Mouse (Mus musculus) embryonic facial prominence, embryonic 15.5 days (tissue): Measurements from ENCODE around the gene Traf4. TPM values are rescaled to one million over a fixed set of nuclear protein-coding genes. Genes with fewer than 3 reads are reported as not detected.

Experiments
- ATAC-seq: fragments of 200-750 bp; cut with Nextera tagmentation; 2 replicates; pipeline ENCODE4 v1.8.0; 2017; ENCODE audit warnings: low read depth, moderate TSS enrichment; ENCODE audit not compliant: insufficient number of reproducible peaks, low FRiP score, low TSS enrichment
- H3K27ac ChIP-seq: fragments of 300-500 bp; sonication (generic); replicated peaks from 2 replicates; pipeline ENCODE4 v1.5.1; 2015; ENCODE audit warnings: mild to moderate bottlenecking, inconsistent platforms
- H3K27me3 ChIP-seq: fragments of 300-500 bp; sonication (generic); 2 replicates; pipeline ENCODE4 v1.6.1; 2015; ENCODE audit warnings: inconsistent platforms
- H3K36me3 ChIP-seq: fragments of 300-500 bp; sonication (generic); 2 replicates; pipeline ENCODE4 v1.6.1; 2015; ENCODE audit warnings: mild to moderate bottlenecking, inconsistent platforms
- H3K4me1 ChIP-seq: fragments of 300-500 bp; sonication (generic); 2 replicates; pipeline ENCODE4 v1.6.1; 2015; ENCODE audit warnings: inconsistent platforms
- H3K4me2 ChIP-seq: fragments of 300-500 bp; sonication (generic); replicated peaks from 2 replicates; pipeline ENCODE4 v1.6.1; 2015; ENCODE audit warnings: mild to moderate bottlenecking, inconsistent platforms
- H3K4me3 ChIP-seq: fragments of 300-500 bp; sonication (generic); replicated peaks from 2 replicates; pipeline ENCODE4 v1.5.1; 2015; ENCODE audit warnings: mild to moderate bottlenecking, inconsistent platforms
- H3K9ac ChIP-seq: fragments of 300-500 bp; sonication (generic); 2 replicates; pipeline ENCODE4 v1.6.1; 2015; ENCODE audit warnings: inconsistent platforms
- H3K9me3 ChIP-seq: fragments of 300-500 bp; sonication (generic); replicated peaks from 2 replicates; pipeline ENCODE4 v1.6.1; 2016; ENCODE audit warnings: inconsistent platforms
- WGBS: fragments of 180-500 bp; shearing (Covaris S2); methylation state at CpG from one replicate; pipeline ENCODE4 v1.1.7; 2015; 5-methylcytosine and 5-hydroxymethylcytosine counted together
- polyA plus RNA-seq: library from polyadenylated mRNA; unstranded; fragments of >200 nt; fragmentation: Nextera tagmentation; extraction: Ambion mirVana; gene quantifications from 2 replicates; pipeline ENCODE4 v1.2.1, GENCODE M21; 2015

The Traf4 gene
- polyA plus RNA-seq, 1 experiment from 2014 or later, result 89.3 TPM

- H3K27ac ChIP-seq, result no peak overlapping the region
- H3K9me3 ChIP-seq, result no peaks in the 10 kb centered on the region
- H3K27me3 ChIP-seq, result no peaks in the 10 kb centered on the region
- H3K4me1 ChIP-seq, result no peaks in the 10 kb centered on the region
- H3K36me3 ChIP-seq, result no peaks in the 10 kb centered on the region
- no peak overlapping the region for H3K4me3 ChIP-seq
- H3K4me2 ChIP-seq, result no peak overlapping the region
- H3K9ac ChIP-seq, result no peak overlapping the region
- WGBS, result 60% methylated on average over 3 of the region's 3 CpGs
- ATAC-seq, result no peak
Measured at GRCm38 (mm10) chr11:78134344-78134743, 31.0 kb downstream of the Traf4 start.

DNA sequence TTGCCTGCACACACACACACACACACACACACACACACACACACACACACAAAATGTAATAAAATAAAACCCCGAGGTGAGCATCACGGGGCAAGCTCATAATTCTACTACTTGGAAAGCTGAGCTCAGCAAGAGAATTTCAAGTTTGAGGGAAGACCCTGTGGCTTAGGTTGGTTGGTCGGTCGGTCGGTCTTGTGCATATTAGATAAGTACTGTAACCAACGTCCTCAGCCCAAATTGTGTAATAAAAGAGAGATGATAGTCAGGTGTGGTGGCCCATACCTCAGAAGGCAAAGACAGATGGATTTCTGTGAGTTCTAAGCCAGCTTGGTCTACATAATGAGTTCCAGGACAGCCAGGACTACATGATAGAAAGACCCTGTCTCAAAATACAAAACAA is 31.5 kb downstream of the Traf4 start:
- ATAC-seq, result no peak
- WGBS, result 78% methylated on average over 6 of the region's 6 CpGs

DNA sequence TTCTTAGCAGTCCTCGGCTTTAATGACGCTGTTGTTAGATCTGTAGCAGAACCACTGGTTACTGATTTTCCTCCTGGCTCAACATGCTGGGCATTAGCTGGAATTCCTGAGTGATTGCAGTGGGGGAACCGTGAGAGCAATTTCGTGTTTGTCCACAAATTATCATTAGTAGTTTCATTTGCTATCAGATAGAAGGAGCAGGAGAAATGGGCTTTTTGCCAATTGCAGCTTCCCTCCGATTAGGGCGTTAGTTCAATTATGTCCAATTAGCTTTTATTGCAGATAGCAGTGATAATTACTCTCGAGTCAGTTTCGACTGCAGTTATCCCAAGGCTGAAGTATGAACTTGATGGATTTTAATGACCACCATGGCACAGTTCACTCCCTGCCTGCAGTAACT is 35.9 kb downstream of the Traf4 start:
- Histone ChIP-seq H3K27me3 (no peaks in the 10 kb centered on the region), H3K4me2 (no peak overlapping the region), H3K9ac (no peak overlapping the region), H3K9me3 (no peaks in the 10 kb centered on the region), H3K27ac (no peak overlapping the region), H3K36me3 (no peaks in the 10 kb centered on the region), H3K4me1 (peaks cover 6% of the 10 kb centered on the region; the same call in 1 of the 2 replicates), H3K4me3 (no peak overlapping the region)
- no peak for ATAC-seq
- 76% methylated on average over 8 of the region's 8 CpGs for whole genome bisulfite sequencing

More for the DNA sequence above, 31.5 kb downstream of the Traf4 start:
- Histone ChIP-seq H3K4me2 (no peak overlapping the region), H3K9me3 (no peaks in the 10 kb centered on the region), H3K4me3 (no peak overlapping the region), H3K4me1 (no peaks in the 10 kb centered on the region), H3K9ac (no peak overlapping the region), H3K27me3 (no peaks in the 10 kb centered on the region), H3K27ac (no peak overlapping the region), H3K36me3 (no peaks in the 10 kb centered on the region)

DNA sequence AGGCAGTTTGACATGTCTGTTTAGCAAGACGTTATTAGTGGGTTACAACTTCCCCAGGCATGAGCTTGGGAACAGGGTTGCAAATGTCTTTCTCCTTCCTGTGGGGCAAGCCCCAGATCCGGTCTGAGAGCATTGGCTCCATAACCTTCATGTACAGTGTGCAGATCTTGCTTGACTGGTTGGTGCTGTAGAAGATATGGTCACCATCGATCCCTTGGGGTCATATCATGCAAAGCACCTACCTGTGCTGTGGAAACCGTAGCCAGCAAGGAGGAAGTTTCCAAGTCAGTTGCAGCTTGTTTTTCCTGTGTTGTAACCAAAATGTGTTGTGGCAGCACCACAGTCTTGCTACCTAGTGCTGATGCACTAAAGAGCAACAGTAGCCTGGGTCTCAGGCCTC is 38.6 kb downstream of the Traf4 start:
- no peaks in the 10 kb centered on the region for H3K9me3 ChIP-seq
- WGBS, result 58% methylated on average over 4 of the region's 4 CpGs
- no peaks in the 10 kb centered on the region for H3K27me3 ChIP-seq
- no peak overlapping the region for H3K4me3 ChIP-seq
- no peak overlapping the region for H3K9ac ChIP-seq
- peaks cover 6% of the 10 kb centered on the region; the same call in 1 of the 2 replicates for H3K4me1 ChIP-seq
- no peak overlapping the region for H3K4me2 ChIP-seq
- peak overlapping the region; percentile 4; the same call in 1 of the 2 replicates for H3K27ac ChIP-seq
- no peaks in the 10 kb centered on the region for H3K36me3 ChIP-seq
- ATAC-seq, result no peak

DNA sequence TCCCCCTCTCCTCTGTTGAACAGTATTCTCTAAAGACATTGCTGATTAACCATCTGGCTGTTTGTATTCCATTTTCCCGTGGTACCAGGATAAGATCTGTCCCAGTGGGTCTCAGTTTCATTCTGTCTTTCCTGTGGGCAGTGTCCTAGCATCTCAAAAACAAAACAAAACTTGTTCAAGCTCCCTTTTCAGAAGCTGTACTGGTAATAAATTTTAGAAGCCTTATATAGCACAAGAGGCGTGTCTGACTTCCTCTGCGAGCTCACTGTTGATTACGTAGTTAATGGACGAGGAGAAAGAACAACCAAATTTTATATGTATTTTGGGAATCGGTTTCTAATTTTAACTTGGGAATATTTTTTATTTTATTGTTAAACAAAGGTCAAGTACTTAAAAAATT is 39.7 kb downstream of the Traf4 start:
- peaks cover 6% of the 10 kb centered on the region; the same call in 1 of the 2 replicates for H3K4me1 ChIP-seq
- no peak overlapping the region for H3K4me2 ChIP-seq
- no peaks in the 10 kb centered on the region for H3K36me3 ChIP-seq
- H3K9me3 ChIP-seq, result no peaks in the 10 kb centered on the region
- H3K9ac ChIP-seq, result no peak overlapping the region
- 70% methylated on average over 6 of the region's 6 CpGs for WGBS
- no peak overlapping the region for H3K27ac ChIP-seq
- H3K4me3 ChIP-seq, result no peak overlapping the region
- no peaks in the 10 kb centered on the region for H3K27me3 ChIP-seq
- no peak for ATAC-seq

DNA sequence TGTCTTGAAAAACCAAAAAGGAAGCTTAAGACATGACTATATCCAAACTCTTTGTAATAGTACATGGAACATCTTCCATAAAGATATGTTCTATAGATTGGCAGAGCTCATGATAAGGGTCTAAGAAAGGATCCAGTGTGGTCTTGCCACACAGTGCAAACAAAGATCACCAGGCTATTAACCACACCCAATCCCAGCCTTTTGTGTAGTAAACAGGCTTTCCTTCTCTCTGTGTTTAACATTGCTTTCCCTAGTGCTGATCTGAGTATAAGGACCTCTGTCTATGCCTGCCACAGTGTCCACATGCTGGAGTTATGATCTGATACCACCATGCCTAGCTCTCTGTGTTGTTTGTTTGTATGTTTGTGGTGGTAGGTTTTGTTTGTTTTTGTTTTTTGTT is 41.6 kb downstream of the Traf4 start:
- Histone ChIP-seq H3K4me2 (no peak overlapping the region), H3K4me1 (peaks cover 6% of the 10 kb centered on the region; the same call in 1 of the 2 replicates), H3K36me3 (no peaks in the 10 kb centered on the region), H3K9me3 (no peaks in the 10 kb centered on the region), H3K9ac (no peak overlapping the region), H3K4me3 (no peak overlapping the region), H3K27ac (no peak overlapping the region), H3K27me3 (no peaks in the 10 kb centered on the region)
- ATAC-seq, result no peak

DNA sequence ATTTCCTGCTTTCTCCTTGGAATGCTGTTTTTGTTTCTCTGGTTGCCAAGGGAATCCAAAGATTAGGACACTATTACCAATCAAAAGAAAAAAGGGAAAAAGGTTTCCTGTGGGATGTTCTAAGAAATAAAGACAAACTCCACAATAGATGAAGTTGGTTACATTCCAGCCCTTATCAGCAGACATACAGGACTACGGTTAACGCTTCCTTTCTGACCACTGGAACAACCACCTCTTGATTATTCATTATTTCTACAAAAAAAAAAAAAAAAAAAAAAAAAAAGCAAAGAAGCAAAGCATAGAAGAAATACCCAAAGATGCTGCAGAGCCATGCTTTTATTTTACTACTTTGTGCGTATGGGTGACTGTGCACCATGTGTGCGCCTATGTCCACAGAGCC is 42.6 kb downstream of the Traf4 start:
- Histone ChIP-seq H3K4me2 (no peak overlapping the region), H3K9ac (no peak overlapping the region), H3K27me3 (no peaks in the 10 kb centered on the region), H3K36me3 (no peaks in the 10 kb centered on the region), H3K27ac (no peak overlapping the region), H3K4me1 (peaks cover 6% of the 10 kb centered on the region; the same call in 1 of the 2 replicates), H3K4me3 (no peak overlapping the region), H3K9me3 (no peaks in the 10 kb centered on the region)
- no peak for ATAC-seq
- 95% methylated on average over 4 of the region's 4 CpGs for WGBS

GRCm38 (mm10) chr11:78121176-78121575 is 44.2 kb downstream of the Traf4 start:
- no peak for ATAC-seq
- Histone ChIP-seq H3K27me3 (no peaks in the 10 kb centered on the region), H3K36me3 (no peaks in the 10 kb centered on the region), H3K9me3 (no peaks in the 10 kb centered on the region), H3K4me1 (peaks cover 12% of the 10 kb centered on the region), H3K9ac (no peak overlapping the region), H3K4me3 (no peak overlapping the region), H3K27ac (no peak overlapping the region), H3K4me2 (no peak overlapping the region)
- WGBS, result 77% methylated on average over 5 of the region's 5 CpGs

- WGBS, result 78% methylated on average over 8 of the region's 8 CpGs
- H3K27me3 ChIP-seq, result no peaks in the 10 kb centered on the region
- no peak overlapping the region for H3K27ac ChIP-seq
- H3K4me1 ChIP-seq, result peaks cover 14% of the 10 kb centered on the region
- H3K9me3 ChIP-seq, result no peaks in the 10 kb centered on the region
- H3K4me2 ChIP-seq, result no peak overlapping the region
- H3K4me3 ChIP-seq, result no peak overlapping the region
- ATAC-seq, result no peak
- no peak overlapping the region for H3K9ac ChIP-seq
- no peaks in the 10 kb centered on the region for H3K36me3 ChIP-seq
Measured at GRCm38 (mm10) chr11:78119898-78120297, 45.5 kb downstream of the Traf4 start.

DNA sequence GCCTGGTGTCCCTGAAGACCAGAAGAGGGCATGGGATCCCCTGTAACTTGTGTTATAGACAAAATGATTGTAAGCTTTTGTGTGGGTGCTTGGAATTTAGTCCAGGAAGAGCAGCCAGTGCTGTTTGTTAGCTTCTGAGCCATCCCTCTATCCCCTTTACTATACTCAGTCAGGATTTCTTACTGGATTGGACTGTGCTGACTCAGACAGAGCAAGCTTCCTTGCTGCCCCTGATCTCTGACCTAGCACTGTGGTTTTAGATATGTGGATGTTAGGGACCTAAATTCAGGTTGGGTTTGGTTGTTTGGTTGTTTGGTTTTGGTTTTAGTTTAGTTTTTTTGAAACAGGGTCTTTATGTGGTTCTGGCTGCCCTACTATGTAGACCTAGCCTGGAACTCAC is 46.9 kb downstream of the Traf4 start:
- no peak for ATAC-seq
- H3K27ac ChIP-seq, result no peak overlapping the region
- H3K4me3 ChIP-seq, result no peak overlapping the region
- no peaks in the 10 kb centered on the region for H3K27me3 ChIP-seq
- H3K4me2 ChIP-seq, result no peak overlapping the region
- no peaks in the 10 kb centered on the region for H3K9me3 ChIP-seq
- H3K4me1 ChIP-seq, result peaks cover 28% of the 10 kb centered on the region
- H3K36me3 ChIP-seq, result no peaks in the 10 kb centered on the region
- no peak overlapping the region for H3K9ac ChIP-seq

DNA sequence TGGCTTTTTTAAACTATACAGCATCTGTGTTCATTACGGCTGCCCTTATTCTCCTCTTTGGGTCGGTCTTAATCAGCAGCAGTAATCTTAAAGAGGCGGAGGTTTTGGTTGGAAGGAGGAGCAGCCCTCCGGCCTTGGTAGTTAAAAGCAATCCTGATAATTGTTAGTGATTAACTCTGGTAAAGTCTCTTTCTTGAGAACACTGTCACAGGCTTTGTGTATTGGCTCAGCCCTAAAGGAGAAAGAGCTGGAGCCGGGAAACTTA is 49.3 kb downstream of the Traf4 start:
- peak overlapping the region; percentile 79 for H3K27ac ChIP-seq
- H3K9ac ChIP-seq, result peak overlapping the region; percentile 52
- no peak for ATAC-seq
- peak overlapping the region; percentile 81 for H3K4me3 ChIP-seq
- 4% methylated on average over 5 of the region's 5 CpGs for WGBS
- H3K4me2 ChIP-seq, result peak overlapping the region; percentile 64
- H3K4me1 ChIP-seq, result peaks cover 28% of the 10 kb centered on the region
- no peaks in the 10 kb centered on the region for H3K27me3 ChIP-seq
- no peaks in the 10 kb centered on the region for H3K36me3 ChIP-seq
- no peaks in the 10 kb centered on the region for H3K9me3 ChIP-seq

GRCm38 (mm10) chr11:78115367-78116145 is 49.8 kb downstream of the Traf4 start:
- H3K27me3 ChIP-seq, result no peaks in the 10 kb centered on the region
- no peaks in the 10 kb centered on the region for H3K9me3 ChIP-seq
- no peaks in the 10 kb centered on the region for H3K36me3 ChIP-seq
- ATAC-seq, result peak; percentile 99
- peak overlapping the region; percentile 64 for H3K4me2 ChIP-seq
- 1% methylated on average over 37 of the region's 37 CpGs for WGBS
- H3K4me1 ChIP-seq, result peaks cover 28% of the 10 kb centered on the region
- H3K27ac ChIP-seq, result peak overlapping the region; percentile 79
- H3K4me3 ChIP-seq, result peak overlapping the region; percentile 81
- H3K9ac ChIP-seq, result peak overlapping the region; percentile 52
